Mouse (Mus musculus) liver, embryonic 12.5 days (tissue): ENCODE results near the gene Mocs3. TPM values are rescaled to one million over a fixed set of nuclear protein-coding genes. Genes with fewer than 3 reads are reported as not detected.
A peak's percentile ranks its signal among the peaks of the same experiment; 100 is the strongest.

Experiments
- ATAC-seq: fragments of 200-750 bp; cut with Nextera tagmentation; 2 replicates; pipeline ENCODE4 v1.8.0; 2017; ENCODE audit warnings: moderate number of reproducible peaks, mild to moderate bottlenecking, moderate library complexity
- H3K27ac ChIP-seq: fragments of 300-500 bp; sonication (generic); 2 replicates; pipeline ENCODE4 v1.5.1; 2016; ENCODE audit warnings: mild to moderate bottlenecking
- H3K27me3 ChIP-seq: fragments of 300-500 bp; sonication (generic); replicated peaks from 2 replicates; pipeline ENCODE4 v1.6.1; 2016; ENCODE audit warnings: mild to moderate bottlenecking, moderate library complexity
- H3K36me3 ChIP-seq: fragments of 300-500 bp; sonication (generic); 2 replicates; pipeline ENCODE4 v1.6.1; 2016; ENCODE audit warnings: mild to moderate bottlenecking, moderate library complexity
- H3K4me1 ChIP-seq: fragments of 300-500 bp; sonication (generic); 2 replicates; pipeline ENCODE4 v1.6.1; 2016
- H3K4me2 ChIP-seq: fragments of 300-500 bp; sonication (generic); 2 replicates; pipeline ENCODE4 v1.6.1; 2016; ENCODE audit warnings: mild to moderate bottlenecking, moderate library complexity
- H3K4me3 ChIP-seq: fragments of 300-500 bp; sonication (generic); 2 replicates; pipeline ENCODE4 v1.5.1; 2016; ENCODE audit warnings: mild to moderate bottlenecking, moderate library complexity
- H3K9ac ChIP-seq: fragments of 300-500 bp; sonication (generic); 2 replicates; pipeline ENCODE4 v1.6.1; 2016; ENCODE audit warnings: mild to moderate bottlenecking, moderate library complexity
- H3K9me3 ChIP-seq: fragments of 300-500 bp; sonication (generic); replicated peaks from 2 replicates; pipeline ENCODE4 v1.6.1; 2016; ENCODE audit warnings: mild to moderate bottlenecking, moderate library complexity
- WGBS: fragments of 180-500 bp; shearing (Covaris S2); methylation state at CpG from one replicate; pipeline ENCODE4 v1.1.7; 2016; ENCODE audit not compliant: insufficient replicate concordance; 5-methylcytosine and 5-hydroxymethylcytosine counted together
- polyA plus RNA-seq: library from polyadenylated mRNA; unstranded; fragments of >200 nt; fragmentation: Nextera tagmentation; extraction: Ambion mirVana; gene quantifications from 2 replicates; pipeline ENCODE4 v1.2.1, GENCODE M21; 2016

The Mocs3 gene
- polyA plus RNA-seq, 1 experiment from 2014 or later = 8.9 TPM

- H3K4me1 ChIP-seq = peaks cover 47% of the 10 kb centered on the region
- peak within 1 kb of the TSS; percentile 98 for H3K4me3 ChIP-seq
- H3K9ac ChIP-seq = peak within 1 kb of the TSS; percentile 99
- peak within 1 kb of the TSS; percentile 83 for H3K4me2 ChIP-seq
- under 1% methylated on average over 72 of the region's 89 CpGs for WGBS
- peaks cover 67% of the 10 kb centered on the region for H3K36me3 ChIP-seq
- H3K27ac ChIP-seq = peak within 1 kb of the TSS; percentile 98
- H3K27me3 ChIP-seq = no peaks in the 10 kb centered on the region
- H3K9me3 ChIP-seq = no peaks in the 10 kb centered on the region
- peak; percentile 89 for ATAC-seq
Measured at GRCm38 (mm10) chr2:168206725-168207644, 23.4 kb upstream of the Mocs3 start, which contains the start of gene Adnp. Gene Adnp, minus strand, starts transcription at chr2:168207112.

- 76% methylated on average over 3 of the region's 3 CpGs for WGBS
- H3K4me3 ChIP-seq = no peak overlapping the region
- peaks cover 38% of the 10 kb centered on the region for H3K4me1 ChIP-seq
- peak overlapping the region; percentile 83 for H3K4me2 ChIP-seq
- no peaks in the 10 kb centered on the region for H3K9me3 ChIP-seq
- peaks cover 68% of the 10 kb centered on the region for H3K36me3 ChIP-seq
- H3K9ac ChIP-seq = peak overlapping the region; percentile 99; the same call in 1 of the 2 replicates
- no peaks in the 10 kb centered on the region for H3K27me3 ChIP-seq
- no peak for ATAC-seq
- peak overlapping the region; percentile 98 for H3K27ac ChIP-seq
Measured at GRCm38 (mm10) chr2:168207883-168208282, 22.5 kb upstream of the Mocs3 start.

- H3K9me3 ChIP-seq = no peaks in the 10 kb centered on the region
- H3K4me2 ChIP-seq = no peak overlapping the region
- H3K4me3 ChIP-seq = no peak overlapping the region
- ATAC-seq = no peak
- H3K4me1 ChIP-seq = no peaks in the 10 kb centered on the region
- H3K36me3 ChIP-seq = peaks cover 95% of the 10 kb centered on the region
- H3K27ac ChIP-seq = no peak overlapping the region
- H3K9ac ChIP-seq = no peak overlapping the region
- 63% methylated on average over 5 of the region's 5 CpGs for WGBS
- no peaks in the 10 kb centered on the region for H3K27me3 ChIP-seq
Measured at GRCm38 (mm10) chr2:168213788-168214397, 16.5 kb upstream of the Mocs3 start.

GRCm38 (mm10) chr2:168223326-168223725 is 7.1 kb upstream of the Mocs3 start:
- no peak overlapping the region for H3K4me3 ChIP-seq
- H3K36me3 ChIP-seq = peaks cover 87% of the 10 kb centered on the region
- no peak for ATAC-seq
- H3K9ac ChIP-seq = no peak overlapping the region
- 84% methylated on average over 6 of the region's 6 CpGs for WGBS
- no peaks in the 10 kb centered on the region for H3K9me3 ChIP-seq
- H3K27me3 ChIP-seq = no peaks in the 10 kb centered on the region
- no peak overlapping the region for H3K4me2 ChIP-seq
- H3K4me1 ChIP-seq = peaks cover 8% of the 10 kb centered on the region
- no peak overlapping the region for H3K27ac ChIP-seq

GRCm38 (mm10) chr2:168229116-168230025 is 1.1 kb upstream of the Mocs3 start:
- peak overlapping the region; percentile 80 for H3K4me3 ChIP-seq
- peaks cover 42% of the 10 kb centered on the region for H3K4me1 ChIP-seq
- H3K9ac ChIP-seq = peak overlapping the region; percentile 97
- no peaks in the 10 kb centered on the region for H3K27me3 ChIP-seq
- 10% methylated on average over 41 of the region's 41 CpGs for WGBS
- ATAC-seq = peak; percentile 46
- peak overlapping the region; percentile 100 for H3K4me2 ChIP-seq
- H3K36me3 ChIP-seq = peaks cover 64% of the 10 kb centered on the region
- peak overlapping the region; percentile 86 for H3K27ac ChIP-seq
- no peaks in the 10 kb centered on the region for H3K9me3 ChIP-seq

GRCm38 (mm10) chr2:168230773-168231470 is 500 bp downstream of the Mocs3 start:
- Histone ChIP-seq H3K4me2 (peak overlapping the region; percentile 100), H3K9me3 (no peaks in the 10 kb centered on the region), H3K9ac (peak overlapping the region; percentile 97), H3K36me3 (peaks cover 49% of the 10 kb centered on the region), H3K4me3 (peak overlapping the region; percentile 80), H3K27me3 (no peaks in the 10 kb centered on the region), H3K27ac (peak overlapping the region; percentile 86), H3K4me1 (peaks cover 42% of the 10 kb centered on the region)
- ATAC-seq = peak; percentile 48
- WGBS = 2% methylated on average over 83 of the region's 105 CpGs

GRCm38 (mm10) chr2:168231471-168231829 is 1.0 kb downstream of the Mocs3 start:
- 44% methylated on average over 33 of the region's 33 CpGs for WGBS
- peak overlapping the region; percentile 86 for H3K27ac ChIP-seq

GRCm38 (mm10) chr2:168233286-168233685 is 2.9 kb downstream of the Mocs3 start:
- Histone ChIP-seq H3K36me3 (peaks cover 30% of the 10 kb centered on the region), H3K4me2 (no peak overlapping the region), H3K9me3 (no peaks in the 10 kb centered on the region), H3K9ac (no peak overlapping the region), H3K27me3 (no peaks in the 10 kb centered on the region), H3K4me1 (peaks cover 34% of the 10 kb centered on the region), H3K4me3 (no peak overlapping the region), H3K27ac (no peak overlapping the region)
- WGBS = 82% methylated on average over 5 of the region's 5 CpGs
- no peak for ATAC-seq

More at GRCm38 (mm10) chr2:168231471-168231829, 1.0 kb downstream of the Mocs3 start:
- Histone ChIP-seq H3K4me2 (peak overlapping the region; percentile 100), H3K9ac (peak overlapping the region; percentile 97), H3K36me3 (peaks cover 44% of the 10 kb centered on the region), H3K9me3 (no peaks in the 10 kb centered on the region), H3K27me3 (no peaks in the 10 kb centered on the region), H3K4me3 (peak overlapping the region; percentile 80), H3K4me1 (peaks cover 42% of the 10 kb centered on the region)
- no peak for ATAC-seq

- Histone ChIP-seq H3K27me3 (peaks cover 11% of the 10 kb centered on the region; the same call in 1 of the 2 replicates), H3K27ac (no peak overlapping the region)
Measured at GRCm38 (mm10) chr2:168238335-168238734, 7.9 kb downstream of the Mocs3 start.

GRCm38 (mm10) chr2:168242841-168243240 is 12.4 kb downstream of the Mocs3 start:
- Histone ChIP-seq H3K4me1 (no peaks in the 10 kb centered on the region), H3K4me3 (no peak overlapping the region), H3K27ac (no peak overlapping the region), H3K4me2 (no peak overlapping the region), H3K9ac (no peak overlapping the region), H3K36me3 (no peaks in the 10 kb centered on the region), H3K27me3 (peaks cover 32% of the 10 kb centered on the region), H3K9me3 (no peaks in the 10 kb centered on the region; the same call in 1 of the 2 replicates)
- peak; percentile 59; the same call in 1 of the 2 replicates for ATAC-seq

More at GRCm38 (mm10) chr2:168238335-168238734, 7.9 kb downstream of the Mocs3 start:
- no peaks in the 10 kb centered on the region; the same call in 1 of the 2 replicates for H3K9me3 ChIP-seq
- H3K4me3 ChIP-seq = no peak overlapping the region
- 65% methylated on average over 4 of the region's 4 CpGs for WGBS
- H3K9ac ChIP-seq = no peak overlapping the region
- no peak for ATAC-seq
- peaks cover 10% of the 10 kb centered on the region for H3K36me3 ChIP-seq
- no peaks in the 10 kb centered on the region for H3K4me1 ChIP-seq
- H3K4me2 ChIP-seq = no peak overlapping the region

- Histone ChIP-seq H3K4me2 (no peak overlapping the region), H3K27me3 (peaks cover 32% of the 10 kb centered on the region), H3K9me3 (no peaks in the 10 kb centered on the region; the same call in 1 of the 2 replicates), H3K4me1 (no peaks in the 10 kb centered on the region), H3K36me3 (no peaks in the 10 kb centered on the region), H3K9ac (no peak overlapping the region), H3K4me3 (no peak overlapping the region), H3K27ac (no peak overlapping the region)
- 57% methylated on average over 4 of the region's 4 CpGs for WGBS
- ATAC-seq = no peak
Measured at GRCm38 (mm10) chr2:168243278-168243677, 12.9 kb downstream of the Mocs3 start.
